Mouse (Mus musculus) myocyte (in vitro differentiated cells): ENCODE data around the gene Abcc2. TPM values are rescaled to one million over a fixed set of nuclear protein-coding genes. Genes with fewer than 3 reads are reported as not detected.

Experiments used
- H3K27me3 ChIP-seq: one replicate; pipeline ENCODE4 v1.6.1; 2011; ENCODE audit not compliant: control insufficient read depth, insufficient read depth, insufficient read length
- H3K36me3 ChIP-seq: one replicate; pipeline ENCODE4 v1.6.1; 2011; ENCODE audit not compliant: control insufficient read depth, insufficient read depth
- H3K4me2 ChIP-seq: one replicate; pipeline ENCODE4 v1.6.1; 2011; ENCODE audit warnings: low read depth, control low read depth
- H3K4me3 ChIP-seq: one replicate; pipeline ENCODE4 v1.5.1; 2011; ENCODE audit warnings: mild to moderate bottlenecking, control low read depth, moderate library complexity
- H3K79me2 ChIP-seq: one replicate; pipeline ENCODE4 v1.6.1; 2011; ENCODE audit not compliant: control insufficient read depth, insufficient read depth
- H3ac ChIP-seq: one replicate; pipeline ENCODE4 v1.6.1; 2011; ENCODE audit not compliant: control insufficient read depth, insufficient read length
- CEBPB ChIP-seq: IDR thresholded peaks from 2 replicates; pipeline ENCODE4 v1.6.1; 2011; ENCODE audit warnings: mild to moderate bottlenecking, moderate library complexity; ENCODE audit not compliant: poor library complexity, insufficient read depth, severe bottlenecking
- E2F4 ChIP-seq: IDR thresholded peaks from one replicate; pipeline ENCODE4 v1.6.1; 2011; ENCODE audit warnings: mild to moderate bottlenecking, control low read depth, moderate library complexity; ENCODE audit not compliant: insufficient read depth
- MAX ChIP-seq: IDR thresholded peaks from one replicate; pipeline ENCODE4 v1.6.1; 2011; ENCODE audit warnings: low read depth, mild to moderate bottlenecking, control low read depth
- MYOD1 ChIP-seq, 3 experiments: IDR thresholded peaks; one replicate each; pipeline ENCODE4 v1.6.1; 2011; ENCODE audit warnings: control low read depth in 2 of 3, low read depth in 2 of 3, mild to moderate bottlenecking in 2 of 3, moderate library complexity in 1 of 3; ENCODE audit not compliant: insufficient read length in 2 of 3, control insufficient read depth in 1 of 3
- MYOG ChIP-seq, 3 experiments: IDR thresholded peaks; one replicate each; pipeline ENCODE4 v1.6.1; 2011; ENCODE audit warnings: control low read depth in 2 of 3, low read depth in 2 of 3, mild to moderate bottlenecking in 2 of 3; ENCODE audit not compliant: insufficient read length in 2 of 3, control insufficient read depth in 1 of 3, insufficient read depth in 1 of 3
- POLR2A ChIP-seq: IDR thresholded peaks from one replicate; pipeline ENCODE4 v1.6.1; 2011; ENCODE audit warnings: low read depth, mild to moderate bottlenecking, control low read depth, moderate library complexity; ENCODE audit not compliant: insufficient read length
- POLR2AphosphoS2 ChIP-seq: IDR thresholded peaks from one replicate; pipeline ENCODE4 v1.6.1; 2011; ENCODE audit warnings: low read depth, control low read depth; ENCODE audit not compliant: insufficient read length
- REST ChIP-seq: IDR thresholded peaks from one replicate; pipeline ENCODE4 v1.6.1; 2011; ENCODE audit warnings: mild to moderate bottlenecking, control low read depth, moderate library complexity; ENCODE audit not compliant: insufficient read depth, insufficient read length
- SRF ChIP-seq: IDR thresholded peaks from one replicate; pipeline ENCODE4 v1.6.1; 2011; ENCODE audit warnings: low read depth; ENCODE audit not compliant: control insufficient read depth, insufficient read length
- TCF12 ChIP-seq: IDR thresholded peaks from one replicate; pipeline ENCODE4 v1.6.1; 2011; ENCODE audit warnings: mild to moderate bottlenecking, control low read depth; ENCODE audit not compliant: poor library complexity, insufficient read depth, severe bottlenecking
- TCF3 ChIP-seq: IDR thresholded peaks from one replicate; pipeline ENCODE4 v1.6.1; 2011; ENCODE audit warnings: low read depth, control low read depth; ENCODE audit not compliant: insufficient read length
- USF1 ChIP-seq: IDR thresholded peaks from one replicate; pipeline ENCODE4 v1.6.1; 2011; ENCODE audit warnings: low read depth, mild to moderate bottlenecking, control low read depth, moderate library complexity
- polyA plus RNA-seq: library from polyadenylated mRNA; unstranded; fragments of >200 nt; fragmentation: generic; extraction: Trizol; gene quantifications from one replicate; pipeline ENCODE4 v1.2.1, GENCODE M21; 2012; ENCODE audit warnings: missing spikeins

Gene Abcc2
- polyA plus RNA-seq, 1 experiment: not detected

DNA sequence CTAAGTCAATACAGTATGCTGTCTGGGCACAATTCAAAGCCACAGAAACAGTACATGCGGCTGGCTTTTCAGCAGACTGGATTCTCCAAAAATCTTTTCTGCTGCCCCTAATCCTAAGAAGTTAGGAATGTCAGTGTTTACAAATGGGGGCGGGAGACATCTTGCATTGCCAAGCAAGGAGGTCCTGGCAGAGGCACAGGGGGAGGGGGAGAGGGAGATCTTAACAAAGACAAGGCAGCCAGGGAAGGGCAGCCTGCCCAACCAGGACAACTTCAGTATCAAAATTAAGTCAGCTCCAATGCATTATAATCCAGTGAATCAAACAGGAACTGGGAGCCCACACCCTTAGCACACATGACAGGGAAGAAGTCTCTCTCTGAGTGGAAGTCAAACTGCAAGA lies 94.0 kb downstream of the Abcc2 start:
- TF ChIP-seq MYOD1 (IDR thresholded peaks at IDR 0.05; ENCODE audit: control insufficient read depth in 1 of 3, insufficient read length in 2 of 3, low read depth in 2 of 3) (no peak), POLR2A (no peak), TCF3 (no peak), MAX (no peak), REST (no peak), E2F4 (no peak), MYOG (IDR thresholded peaks at IDR 0.05; ENCODE audit: control insufficient read depth in 1 of 3, insufficient read depth in 1 of 3, insufficient read length in 2 of 3, low read depth in 2 of 3) (no peak), TCF12 (no peak), POLR2AphosphoS2 (no peak), SRF (no peak), CEBPB (no peak)
- Histone ChIP-seq H3K4me3 (no peak overlapping the region), H3K4me2 (peak overlapping the region; percentile 18), H3K36me3 (peaks cover 3% of the 10 kb centered on the region), H3K27me3 (no peaks in the 10 kb centered on the region), H3ac (no peak overlapping the region), H3K79me2 (peaks cover 10% of the 10 kb centered on the region)

- no peaks in the 10 kb centered on the region for H3K27me3 ChIP-seq
- no peak overlapping the region for H3ac ChIP-seq
- H3K79me2 ChIP-seq: peaks cover 10% of the 10 kb centered on the region
- TF ChIP-seq MYOG (IDR thresholded peaks at IDR 0.05; ENCODE audit: control insufficient read depth in 1 of 3, insufficient read depth in 1 of 3, insufficient read length in 2 of 3, low read depth in 2 of 3) (peak in 1 of 3 experiments; percentile 36), E2F4 (no peak), MYOD1 (IDR thresholded peaks at IDR 0.05; ENCODE audit: control insufficient read depth in 1 of 3, insufficient read length in 2 of 3, low read depth in 2 of 3) (peak in 2 of 3 experiments; percentile 28 to 59)
- H3K4me3 ChIP-seq: no peak overlapping the region
- no peak overlapping the region for H3K4me2 ChIP-seq
- H3K36me3 ChIP-seq: no peaks in the 10 kb centered on the region
These were observed 95.4 kb downstream of the Abcc2 start for GRCm38 (mm10) chr19:43877364-43877763.

DNA sequence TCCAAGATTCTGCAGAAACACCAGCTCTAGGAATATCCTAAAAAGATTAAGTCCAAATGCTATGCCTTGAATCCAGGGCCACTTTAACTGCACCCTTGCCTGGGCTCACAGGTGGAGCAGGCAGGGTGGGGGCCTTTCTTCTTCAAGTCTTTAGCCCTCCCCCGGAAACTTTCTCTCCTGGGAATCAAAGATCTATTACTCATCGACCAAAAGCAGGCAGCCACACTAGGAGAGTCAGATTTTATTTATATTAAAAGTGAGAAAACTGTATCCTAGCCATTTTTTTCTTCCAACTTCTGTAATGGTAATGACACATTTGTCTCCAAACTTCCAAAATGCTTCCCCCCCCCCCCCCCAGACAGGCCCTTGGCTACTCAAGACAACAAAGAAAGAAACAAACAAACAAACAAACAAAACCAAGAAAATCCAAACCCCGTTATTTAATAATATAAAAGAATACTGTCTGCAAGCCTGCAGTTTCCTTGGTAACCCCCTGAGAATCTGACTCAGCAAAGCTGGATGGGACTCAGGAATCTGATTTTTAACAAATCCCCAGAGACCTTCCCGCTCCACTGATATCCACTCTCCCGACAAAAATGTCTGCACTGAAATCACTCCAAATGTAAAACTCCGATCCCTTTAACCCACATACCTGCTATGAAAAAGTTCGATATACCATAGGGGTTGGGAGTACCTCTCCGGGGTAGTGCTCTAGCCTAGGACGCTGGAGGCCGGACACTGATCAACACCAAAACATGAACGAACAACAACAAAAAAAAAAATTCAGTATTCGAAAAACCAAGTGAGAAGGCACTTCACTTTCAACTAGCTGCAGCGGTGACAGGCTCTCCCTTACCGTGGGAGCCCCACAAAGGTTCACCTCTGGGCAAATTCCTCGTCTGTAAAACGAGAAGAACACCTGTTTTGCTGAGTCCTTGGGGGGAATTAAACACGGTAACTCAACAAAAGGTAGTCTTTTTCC lies 96.4 kb downstream of the Abcc2 start:
- Histone ChIP-seq H3K27me3 (no peaks in the 10 kb centered on the region), H3K4me3 (peak overlapping the region; percentile 39), H3K79me2 (peaks cover 10% of the 10 kb centered on the region), H3ac (peak overlapping the region; percentile 2), H3K4me2 (peak overlapping the region; percentile 98), H3K36me3 (no peaks in the 10 kb centered on the region)
- TF ChIP-seq MYOG (IDR thresholded peaks at IDR 0.05; ENCODE audit: control insufficient read depth in 1 of 3, insufficient read depth in 1 of 3, insufficient read length in 2 of 3, low read depth in 2 of 3) (no peak), MAX (no peak), REST (no peak), MYOD1 (IDR thresholded peaks at IDR 0.05; ENCODE audit: control insufficient read depth in 1 of 3, insufficient read length in 2 of 3, low read depth in 2 of 3) (no peak), POLR2A (no peak), POLR2AphosphoS2 (no peak)

- Histone ChIP-seq H3K4me2 (peak overlapping the region; percentile 98), H3K4me3 (peak overlapping the region; percentile 39), H3ac (peak overlapping the region; percentile 2), H3K36me3 (no peaks in the 10 kb centered on the region), H3K79me2 (peaks cover 10% of the 10 kb centered on the region), H3K27me3 (no peaks in the 10 kb centered on the region)
- TF ChIP-seq MYOD1 (IDR thresholded peaks at IDR 0.05; ENCODE audit: control insufficient read depth in 1 of 3, insufficient read length in 2 of 3, low read depth in 2 of 3): no peak
- no peak for TF ChIP-seq REST
- TF ChIP-seq POLR2A: peak; percentile 17
- TF ChIP-seq E2F4: no peak
These were observed 97.6 kb downstream of the Abcc2 start for GRCm38 (mm10) chr19:43879401-43880212.

DNA sequence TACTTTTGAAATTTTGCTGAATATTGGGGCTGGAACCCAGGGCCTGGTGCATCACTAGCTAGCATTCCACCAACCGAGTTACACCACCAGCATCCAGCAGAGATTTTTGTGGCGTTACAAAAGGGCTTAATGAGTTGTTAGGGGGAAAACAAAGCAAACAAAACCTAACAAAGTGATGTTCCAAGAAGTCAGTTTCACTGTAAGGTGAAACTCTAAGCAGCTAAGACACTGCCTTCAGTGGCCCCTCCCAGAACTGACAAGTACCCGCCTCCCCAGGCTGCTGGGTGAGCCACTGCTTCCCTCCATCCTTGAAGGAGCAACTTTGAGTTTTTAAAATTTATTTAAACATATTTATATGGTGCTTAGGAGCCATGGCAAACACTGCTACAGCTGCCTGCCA lies 98.4 kb downstream of the Abcc2 start:
- H3K27me3 ChIP-seq: no peaks in the 10 kb centered on the region
- peak overlapping the region; percentile 98 for H3K4me2 ChIP-seq
- H3K79me2 ChIP-seq: peaks cover 10% of the 10 kb centered on the region
- no peak overlapping the region for H3ac ChIP-seq
- no peaks in the 10 kb centered on the region for H3K36me3 ChIP-seq
- TF ChIP-seq REST (no peak), TCF3 (no peak), POLR2AphosphoS2 (no peak), USF1 (no peak), MAX (no peak), MYOG (IDR thresholded peaks at IDR 0.05; ENCODE audit: control insufficient read depth in 1 of 3, insufficient read depth in 1 of 3, insufficient read length in 2 of 3, low read depth in 2 of 3) (no peak), MYOD1 (IDR thresholded peaks at IDR 0.05; ENCODE audit: control insufficient read depth in 1 of 3, insufficient read length in 2 of 3, low read depth in 2 of 3) (no peak), E2F4 (no peak), SRF (no peak), CEBPB (no peak), TCF12 (no peak), POLR2A (no peak)
- H3K4me3 ChIP-seq: peak overlapping the region; percentile 39
